Mouse (Mus musculus): ENCODE data around the gene Fbxo17. TPM values are rescaled to one million over a fixed set of nuclear protein-coding genes. Genes with fewer than 3 reads are reported as not detected.
A peak's percentile ranks its signal among the peaks of the same experiment; 100 is the strongest.

Gene Fbxo17
- total and polyA plus RNA-seq, 2 experiments = 0.46 to 0.53 TPM

DNA sequence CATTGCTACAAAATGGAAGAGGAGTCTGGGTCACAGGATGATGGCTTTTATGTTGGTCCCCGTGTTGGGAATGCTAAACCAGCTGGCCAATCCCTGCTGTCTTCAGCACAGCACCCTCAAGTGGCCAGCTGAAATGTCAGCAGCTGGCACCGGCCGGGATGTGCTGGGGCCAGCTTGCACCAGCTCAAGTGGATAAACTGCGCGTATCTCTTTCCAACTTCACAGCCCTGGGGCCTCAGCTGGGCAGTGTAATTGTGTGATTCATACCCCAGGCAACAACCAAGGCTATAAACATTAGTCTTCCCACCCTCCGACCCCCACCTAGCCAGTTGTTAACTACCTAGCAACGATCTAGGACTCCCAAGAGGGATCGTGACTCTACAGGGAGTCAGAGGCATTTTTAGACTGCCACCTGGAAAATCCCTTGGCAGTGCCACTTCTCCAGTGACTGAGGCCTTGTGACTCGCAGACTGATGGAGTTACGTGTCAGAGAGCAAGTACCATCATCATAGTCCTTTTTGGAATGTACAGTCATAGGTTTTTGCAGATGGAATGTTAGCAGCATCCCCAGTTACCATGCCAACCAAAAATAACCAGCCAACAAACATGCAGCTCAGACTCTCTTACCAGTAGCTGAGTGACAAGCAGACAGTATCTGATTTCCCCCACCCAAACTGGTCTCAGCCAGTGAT lies 11.2 kb downstream of the Fbxo17 start:
- TF ChIP-seq POLR2A (IDR thresholded peaks at IDR 0.05; ENCODE audit: extremely low read depth, insufficient read depth, low read length) (no peak), CTCF (IDR thresholded peaks at IDR 0.05; ENCODE audit: low read depth, low read length) (peak; percentile 32; the same call in 1 of the 2 replicates)
- Histone ChIP-seq H3K4me1 (ENCODE audit: control insufficient read depth, insufficient read depth, low read length) (peaks cover 2% of the 10 kb centered on the region; the same call in 1 of the 2 replicates), H3K27me3 (ENCODE audit: control insufficient read depth, insufficient read depth, low read length) (no peaks in the 10 kb centered on the region), H3K4me3 (ENCODE audit: insufficient read depth, low read depth, low read length) (no peak overlapping the region), H3K9ac (ENCODE audit: low read depth, low read length) (no peak overlapping the region), H3K27ac (replicated peaks; ENCODE audit: insufficient read depth, low read depth, low read length) (no peak overlapping the region), H3K36me3 (ENCODE audit: control insufficient read depth, insufficient read depth, low read length) (no peaks in the 10 kb centered on the region), H3K79me2 (ENCODE audit: control insufficient read depth, insufficient read depth, low read length) (no peaks in the 10 kb centered on the region)
- DNase-seq (ENCODE audit: extremely low read depth, low read depth, low spot score) = no peak
- WGBS = 73% methylated on average over 10 of the region's 10 CpGs

DNA sequence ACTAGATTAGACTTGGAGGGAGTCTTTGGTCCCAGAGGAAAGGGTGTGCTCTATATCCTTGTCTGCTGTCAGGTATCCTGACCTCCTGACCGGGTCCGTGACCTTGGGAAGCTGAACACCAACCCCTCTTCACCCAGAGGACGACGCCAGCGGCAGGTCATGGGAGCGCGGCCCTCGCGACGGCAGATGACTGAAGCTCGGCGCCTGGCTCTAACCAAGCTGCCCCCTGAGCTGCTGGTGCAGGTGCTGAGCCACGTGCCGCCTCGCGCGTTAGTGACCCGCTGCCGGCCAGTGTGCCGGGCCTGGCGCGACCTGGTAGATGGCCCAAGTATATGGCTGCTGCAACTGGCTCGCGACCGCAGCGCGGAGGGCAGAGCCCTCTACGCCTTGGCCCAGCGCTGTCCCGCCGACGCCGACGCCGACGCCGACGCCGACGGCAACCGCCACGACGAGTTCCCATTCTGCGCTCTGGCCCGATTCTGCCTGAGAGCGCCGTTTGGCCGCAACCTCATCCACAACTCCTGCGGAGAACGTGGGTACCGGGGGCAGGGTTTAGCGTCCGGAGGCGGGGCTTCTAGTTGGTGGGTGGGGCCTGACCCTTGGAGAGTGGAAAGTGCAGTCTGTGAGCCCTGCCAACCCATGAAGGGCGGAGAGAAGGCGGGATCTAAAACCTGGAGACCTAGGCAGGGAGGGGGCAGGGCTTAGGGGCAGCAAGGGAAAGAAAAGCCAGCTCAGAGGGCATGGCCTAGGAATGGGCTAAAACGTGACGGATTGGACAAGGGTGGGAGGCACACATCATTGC lies 15.9 kb downstream of the Fbxo17 start:
- Histone ChIP-seq H3K9ac (ENCODE audit: low read depth, low read length) (peak overlapping the region; percentile 47), H3K36me3 (ENCODE audit: control insufficient read depth, insufficient read depth, low read length) (no peaks in the 10 kb centered on the region), H3K4me1 (ENCODE audit: control insufficient read depth, insufficient read depth, low read length) (peaks cover 4% of the 10 kb centered on the region; the same call in 1 of the 2 replicates), H3K27me3 (ENCODE audit: control insufficient read depth, insufficient read depth, low read length) (no peaks in the 10 kb centered on the region), H3K4me3 (ENCODE audit: insufficient read depth, low read depth, low read length) (peak overlapping the region; percentile 46), H3K79me2 (ENCODE audit: control insufficient read depth, insufficient read depth, low read length) (no peaks in the 10 kb centered on the region), H3K27ac (replicated peaks; ENCODE audit: insufficient read depth, low read depth, low read length) (no peak overlapping the region)
- TF ChIP-seq CTCF (IDR thresholded peaks at IDR 0.05; ENCODE audit: low read depth, low read length) = no peak
- no peak for TF ChIP-seq POLR2A (IDR thresholded peaks at IDR 0.05; ENCODE audit: extremely low read depth, insufficient read depth, low read length)
- WGBS = 6% methylated on average over 58 of the region's 58 CpGs
- peak; percentile 88 for DNase-seq (ENCODE audit: extremely low read depth, low read depth, low spot score)

DNA sequence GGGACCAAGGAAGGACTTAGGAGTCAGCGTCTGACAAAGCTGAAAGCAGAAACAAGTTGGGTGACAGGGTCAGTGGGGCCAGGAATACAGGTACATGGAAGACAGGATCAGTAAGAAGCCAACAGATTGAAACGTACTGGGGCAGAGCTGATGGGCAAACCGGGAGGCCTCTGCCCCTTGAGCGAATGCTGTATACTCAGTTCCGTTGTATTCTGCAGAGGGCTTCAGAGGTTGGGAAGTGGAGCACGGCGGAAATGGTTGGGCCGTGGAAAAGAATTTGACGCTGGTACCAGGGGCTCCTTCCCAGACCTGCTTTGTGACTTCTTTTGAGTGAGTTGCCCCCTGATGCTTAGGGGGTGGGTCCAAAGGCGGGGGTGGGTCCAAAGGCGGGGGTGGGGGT lies 16.6 kb downstream of the Fbxo17 start:
- no peaks in the 10 kb centered on the region for H3K36me3 ChIP-seq (ENCODE audit: control insufficient read depth, insufficient read depth, low read length)
- no peaks in the 10 kb centered on the region for H3K27me3 ChIP-seq (ENCODE audit: control insufficient read depth, insufficient read depth, low read length)
- no peak overlapping the region for H3K27ac ChIP-seq (replicated peaks; ENCODE audit: insufficient read depth, low read depth, low read length)
- H3K79me2 ChIP-seq (ENCODE audit: control insufficient read depth, insufficient read depth, low read length) = no peaks in the 10 kb centered on the region
- H3K4me1 ChIP-seq (ENCODE audit: control insufficient read depth, insufficient read depth, low read length) = peaks cover 4% of the 10 kb centered on the region; the same call in 1 of the 2 replicates
- H3K4me3 ChIP-seq (ENCODE audit: insufficient read depth, low read depth, low read length) = no peak overlapping the region; the same call in 1 of the 2 replicates
- 34% methylated on average over 11 of the region's 11 CpGs for WGBS
- TF ChIP-seq CTCF (IDR thresholded peaks at IDR 0.05; ENCODE audit: low read depth, low read length) (no peak), POLR2A (IDR thresholded peaks at IDR 0.05; ENCODE audit: extremely low read depth, insufficient read depth, low read length) (no peak)
- no peak for DNase-seq (ENCODE audit: extremely low read depth, low read depth, low spot score)
- peak overlapping the region; percentile 44 for H3K9ac ChIP-seq (ENCODE audit: low read depth, low read length)

DNA sequence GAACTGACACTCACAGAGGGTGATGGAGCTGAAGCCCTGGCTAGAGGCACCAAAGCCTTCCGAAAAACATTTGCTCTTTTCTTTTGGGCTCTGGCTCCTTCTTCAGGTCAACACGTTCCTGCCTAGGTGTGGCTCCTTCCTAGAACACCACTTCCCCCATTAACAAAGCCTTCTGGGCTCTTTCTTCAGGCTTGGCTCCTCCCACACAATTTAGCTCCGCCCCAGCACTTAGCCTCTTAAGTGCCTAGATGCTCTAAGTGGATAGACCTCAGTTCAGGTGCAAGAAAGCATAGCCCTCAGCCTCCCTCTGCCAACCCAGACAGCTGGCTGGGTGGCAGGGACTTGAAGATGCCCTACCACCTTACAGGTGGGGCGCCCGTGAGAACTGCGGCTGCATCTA lies 19.1 kb downstream of the Fbxo17 start:
- Histone ChIP-seq H3K27ac (replicated peaks; ENCODE audit: insufficient read depth, low read depth, low read length) (no peak overlapping the region), H3K79me2 (ENCODE audit: control insufficient read depth, insufficient read depth, low read length) (no peaks in the 10 kb centered on the region), H3K9ac (ENCODE audit: low read depth, low read length) (no peak overlapping the region), H3K4me1 (ENCODE audit: control insufficient read depth, insufficient read depth, low read length) (peaks cover 4% of the 10 kb centered on the region), H3K27me3 (ENCODE audit: control insufficient read depth, insufficient read depth, low read length) (no peaks in the 10 kb centered on the region), H3K36me3 (ENCODE audit: control insufficient read depth, insufficient read depth, low read length) (no peaks in the 10 kb centered on the region), H3K4me3 (ENCODE audit: insufficient read depth, low read depth, low read length) (no peak overlapping the region)
- WGBS = 85% methylated on average over 6 of the region's 6 CpGs
- no peak for DNase-seq (ENCODE audit: extremely low read depth, low read depth, low spot score)
- TF ChIP-seq POLR2A (IDR thresholded peaks at IDR 0.05; ENCODE audit: extremely low read depth, insufficient read depth, low read length) (no peak), CTCF (IDR thresholded peaks at IDR 0.05; ENCODE audit: low read depth, low read length) (no peak)

DNA sequence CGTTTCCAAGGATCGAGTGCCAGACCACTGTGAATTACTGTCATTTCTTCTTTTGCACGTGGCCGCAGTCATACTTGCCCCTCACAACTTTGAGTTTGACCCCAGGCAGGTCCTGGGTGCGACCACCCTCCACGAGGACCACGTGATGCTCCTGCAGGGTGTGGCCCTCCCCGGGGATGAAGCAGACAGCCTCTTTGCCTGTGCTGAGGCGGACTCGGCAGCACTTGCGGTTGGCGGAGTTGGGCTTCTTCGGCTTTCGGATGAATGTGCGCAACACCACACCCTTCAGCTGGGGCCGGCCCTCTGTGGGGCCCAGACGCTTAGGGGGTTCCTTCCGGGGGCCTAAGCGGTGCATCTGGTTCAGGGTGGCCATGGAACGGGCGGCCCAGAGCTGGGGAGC lies 23.2 kb downstream of the Fbxo17 start:
- Histone ChIP-seq H3K27me3 (ENCODE audit: control insufficient read depth, insufficient read depth, low read length) (no peaks in the 10 kb centered on the region), H3K4me3 (ENCODE audit: insufficient read depth, low read depth, low read length) (no peak overlapping the region), H3K36me3 (ENCODE audit: control insufficient read depth, insufficient read depth, low read length) (no peaks in the 10 kb centered on the region), H3K4me1 (ENCODE audit: control insufficient read depth, insufficient read depth, low read length) (peaks cover 4% of the 10 kb centered on the region), H3K27ac (replicated peaks; ENCODE audit: insufficient read depth, low read depth, low read length) (no peak overlapping the region), H3K9ac (ENCODE audit: low read depth, low read length) (no peak overlapping the region), H3K79me2 (ENCODE audit: control insufficient read depth, insufficient read depth, low read length) (no peaks in the 10 kb centered on the region)
- no peak for TF ChIP-seq POLR2A (IDR thresholded peaks at IDR 0.05; ENCODE audit: extremely low read depth, insufficient read depth, low read length)
- TF ChIP-seq CTCF (IDR thresholded peaks at IDR 0.05; ENCODE audit: low read depth, low read length) = no peak
- 96% methylated on average over 21 of the region's 21 CpGs for WGBS
- no peak for DNase-seq (ENCODE audit: extremely low read depth, low read depth, low spot score)
